Mouse (Mus musculus) midbrain, embryonic 15.5 days (tissue): ENCODE results near the gene Tbk1. TPM values are rescaled to one million over a fixed set of nuclear protein-coding genes. Genes with fewer than 3 reads are reported as not detected.
A peak's percentile ranks its signal among the peaks of the same experiment; 100 is the strongest.

Experiments
- ATAC-seq: fragments of 200-750 bp; cut with Nextera tagmentation; replicated peaks from 2 replicates; pipeline ENCODE4 v1.8.0; 2017; ENCODE audit warnings: moderate TSS enrichment
- H3K27ac ChIP-seq: fragments of 300-500 bp; sonication (generic); 2 replicates; pipeline ENCODE4 v1.5.1; 2015; ENCODE audit warnings: mild to moderate bottlenecking, inconsistent platforms
- H3K27me3 ChIP-seq: fragments of 300-500 bp; sonication (generic); replicated peaks from 2 replicates; pipeline ENCODE4 v1.6.1; 2015; ENCODE audit warnings: inconsistent platforms
- H3K36me3 ChIP-seq: fragments of 300-500 bp; sonication (generic); replicated peaks from 2 replicates; pipeline ENCODE4 v1.6.1; 2015; ENCODE audit warnings: inconsistent platforms
- H3K4me1 ChIP-seq: fragments of 300-500 bp; sonication (generic); 2 replicates; pipeline ENCODE4 v1.6.1; 2015; ENCODE audit warnings: inconsistent platforms
- H3K4me2 ChIP-seq: fragments of 300-500 bp; sonication (generic); 2 replicates; pipeline ENCODE4 v1.6.1; 2015; ENCODE audit warnings: inconsistent platforms, mild to moderate bottlenecking, moderate library complexity
- H3K4me3 ChIP-seq: fragments of 300-500 bp; sonication (generic); 2 replicates; pipeline ENCODE4 v1.5.1; 2015; ENCODE audit warnings: mild to moderate bottlenecking, inconsistent platforms
- H3K9ac ChIP-seq: fragments of 300-500 bp; sonication (generic); 2 replicates; pipeline ENCODE4 v1.6.1; 2015; ENCODE audit warnings: mild to moderate bottlenecking, inconsistent platforms
- H3K9me3 ChIP-seq: fragments of 300-500 bp; sonication (generic); 2 replicates; pipeline ENCODE4 v1.6.1; 2016; ENCODE audit warnings: inconsistent platforms
- WGBS: fragments of 180-500 bp; shearing (Covaris S2); methylation state at CpG from one replicate; pipeline ENCODE4 v1.1.7; 2015; ENCODE audit warnings: mixed read lengths; 5-methylcytosine and 5-hydroxymethylcytosine counted together
- polyA plus RNA-seq: library from polyadenylated mRNA; unstranded; fragments of >200 nt; fragmentation: Nextera tagmentation; extraction: Ambion mirVana; gene quantifications from 2 replicates; pipeline ENCODE4 v1.2.1, GENCODE M21; 2015

Gene Tbk1
- polyA plus RNA-seq: 30.7 and 33.7 TPM in 2 replicates

- Histone ChIP-seq H3K4me1 (peaks cover 16% of the 10 kb centered on the region), H3K4me3 (peak within 1 kb of the TSS; percentile 77), H3K4me2 (peak within 1 kb of the TSS; percentile 64), H3K36me3 (peaks cover 17% of the 10 kb centered on the region; the same call in 1 of the 2 replicates), H3K9me3 (no peaks in the 10 kb centered on the region), H3K27ac (peak within 1 kb of the TSS; percentile 68), H3K9ac (peak within 1 kb of the TSS; percentile 82), H3K27me3 (no peaks in the 10 kb centered on the region)
- peak; percentile 99 for ATAC-seq
- WGBS: under 1% methylated on average over 57 of the region's 58 CpGs
Observed at GRCm38 (mm10) chr10:121586675-121587370, at the start of gene Tbk1. TSS of gene Tbk1 (minus strand) at chr10:121586787.

DNA sequence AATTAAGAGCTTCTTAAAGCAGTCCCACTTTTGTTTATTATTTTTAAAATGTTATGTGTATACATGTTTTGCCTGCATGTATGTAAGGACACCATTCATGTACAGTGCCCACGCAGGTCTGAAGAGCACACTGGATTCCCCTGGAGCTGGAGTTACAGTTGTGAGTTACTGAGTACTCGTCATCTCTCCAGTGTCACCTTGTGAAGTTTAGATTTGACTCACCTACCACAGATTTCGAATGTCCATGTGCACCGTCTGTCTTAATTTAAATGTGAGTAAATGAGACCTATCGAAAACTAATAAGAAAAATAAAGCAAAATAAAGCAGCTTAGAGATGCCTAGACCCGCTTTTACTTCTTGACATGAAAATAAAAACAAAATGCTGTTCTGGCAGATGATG lies 49.7 kb upstream of the Tbk1 start:
- no peak for ATAC-seq
- H3K4me1 ChIP-seq: peaks cover 6% of the 10 kb centered on the region; the same call in 1 of the 2 replicates
- H3K9me3 ChIP-seq: no peaks in the 10 kb centered on the region
- H3K9ac ChIP-seq: no peak overlapping the region
- H3K27ac ChIP-seq: no peak overlapping the region
- H3K4me3 ChIP-seq: no peak overlapping the region
- peaks cover 7% of the 10 kb centered on the region for H3K27me3 ChIP-seq
- H3K4me2 ChIP-seq: no peak overlapping the region
- WGBS: 90% methylated on average over 6 of the region's 6 CpGs
- no peaks in the 10 kb centered on the region for H3K36me3 ChIP-seq

- whole genome bisulfite sequencing: 71% methylated on average over 1 of the region's 1 CpGs
- no peak overlapping the region for H3K4me2 ChIP-seq
- no peaks in the 10 kb centered on the region for H3K27me3 ChIP-seq
- no peak overlapping the region for H3K27ac ChIP-seq
- no peak overlapping the region for H3K4me3 ChIP-seq
- H3K36me3 ChIP-seq: no peaks in the 10 kb centered on the region
- no peak overlapping the region for H3K9ac ChIP-seq
- ATAC-seq: no peak
- no peaks in the 10 kb centered on the region for H3K9me3 ChIP-seq
- no peaks in the 10 kb centered on the region for H3K4me1 ChIP-seq
Observed at GRCm38 (mm10) chr10:121634159-121634558, 47.6 kb upstream of the Tbk1 start.

DNA sequence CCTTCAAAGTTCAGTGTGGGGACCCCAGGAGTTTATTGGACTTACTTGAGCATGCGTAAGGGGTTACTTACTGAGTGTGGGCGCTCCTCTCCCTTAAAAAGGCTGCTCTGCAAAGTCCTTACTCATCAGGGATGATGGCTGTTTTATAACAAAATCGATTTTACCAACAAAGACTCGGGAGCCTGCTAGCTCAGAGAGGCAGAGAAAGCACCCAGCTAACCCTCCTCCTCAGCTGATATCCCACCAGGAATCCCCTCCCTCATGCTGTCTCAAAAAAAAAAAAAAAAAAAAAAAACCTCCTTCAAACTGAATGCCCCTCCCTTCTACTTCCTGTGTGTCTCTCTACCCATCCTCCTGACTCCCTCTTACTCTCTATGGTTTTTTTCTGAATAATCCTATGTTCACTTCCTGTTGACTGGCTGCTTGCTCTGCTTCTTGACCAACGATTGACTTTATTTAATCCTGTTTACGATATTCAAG lies 42.0 kb upstream of the Tbk1 start:
- Histone ChIP-seq H3K27ac (no peak overlapping the region), H3K36me3 (no peaks in the 10 kb centered on the region), H3K27me3 (no peaks in the 10 kb centered on the region; the same call in 1 of the 2 replicates), H3K4me2 (no peak overlapping the region), H3K4me1 (peaks cover 14% of the 10 kb centered on the region), H3K9ac (no peak overlapping the region), H3K4me3 (no peak overlapping the region), H3K9me3 (no peaks in the 10 kb centered on the region)
- WGBS: 93% methylated on average over 6 of the region's 6 CpGs
- no peak for ATAC-seq

DNA sequence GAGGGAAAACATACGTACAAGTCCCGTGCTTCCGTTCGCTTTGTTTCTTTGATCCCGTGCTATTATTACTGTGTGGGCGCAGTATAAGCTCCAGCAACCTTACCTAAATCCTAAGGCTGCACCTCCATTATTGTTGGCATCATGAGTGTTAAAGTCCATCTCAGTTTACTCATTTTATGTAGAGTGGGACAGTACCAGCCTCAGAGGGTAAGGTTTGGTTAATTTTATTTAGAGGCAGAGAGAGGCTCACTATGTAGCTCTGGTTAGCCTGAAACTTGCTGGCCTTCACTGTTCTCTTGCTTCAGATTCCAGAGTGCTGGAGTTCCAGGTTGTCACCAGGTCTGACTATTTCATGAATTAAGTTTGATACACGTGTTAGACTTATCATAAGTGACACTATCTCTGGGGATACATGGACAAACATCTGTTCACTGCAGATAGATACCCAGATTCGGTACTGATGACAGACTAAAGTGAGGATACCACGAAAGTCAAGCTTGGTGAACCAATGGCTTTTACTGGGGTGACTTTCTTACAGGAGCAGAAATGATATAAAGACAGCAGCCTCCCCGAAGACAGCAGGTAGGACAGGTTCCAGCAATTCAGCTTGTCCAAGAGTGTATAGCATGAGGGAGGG lies 40.7 kb upstream of the Tbk1 start:
- Histone ChIP-seq H3K27me3 (no peaks in the 10 kb centered on the region; the same call in 1 of the 2 replicates), H3K9me3 (no peaks in the 10 kb centered on the region), H3K4me1 (peaks cover 15% of the 10 kb centered on the region), H3K9ac (no peak overlapping the region), H3K4me3 (peak overlapping the region; percentile 78; the same call in 1 of the 2 replicates), H3K4me2 (no peak overlapping the region), H3K36me3 (no peaks in the 10 kb centered on the region), H3K27ac (no peak overlapping the region)
- 87% methylated on average over 10 of the region's 10 CpGs for whole genome bisulfite sequencing
- ATAC-seq: no peak

DNA sequence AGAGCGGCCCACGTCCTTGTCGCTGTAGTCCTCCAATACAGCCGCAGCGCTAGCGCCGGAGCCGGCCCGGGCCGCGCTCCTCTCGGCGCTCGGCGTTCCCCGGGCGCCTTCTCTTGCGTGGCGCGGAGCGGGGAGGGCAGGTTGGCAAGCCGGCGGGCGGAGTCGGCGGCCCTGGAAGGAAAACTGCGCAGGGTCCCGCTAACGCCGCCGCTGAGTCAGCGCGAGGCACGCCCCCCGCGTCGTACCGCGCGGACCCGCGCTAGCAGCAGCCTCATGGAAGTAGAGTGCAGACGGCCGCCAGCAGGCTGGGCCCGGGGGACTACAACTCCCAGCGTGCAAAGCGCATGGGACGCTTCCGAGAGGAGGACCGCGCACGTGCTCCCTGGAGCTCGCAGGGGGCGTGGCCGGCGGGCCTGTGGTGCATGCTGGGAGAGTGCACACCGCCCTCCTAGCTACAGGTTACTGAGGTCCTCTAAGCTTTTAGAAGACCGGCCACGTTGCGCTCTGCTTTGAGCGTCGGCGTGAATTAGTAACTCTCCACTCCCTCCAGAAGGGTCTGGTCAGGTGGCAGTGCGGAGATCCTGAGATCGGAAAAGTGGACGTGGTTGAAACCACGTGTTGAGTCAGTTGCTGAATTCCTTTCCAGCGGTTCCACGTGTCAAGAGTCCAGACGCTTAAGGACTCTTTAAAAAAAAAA lies 39.7 kb upstream of the Tbk1 start, which contains the start of gene Xpot:
Gene Xpot (minus strand): TSS at position 147 of the 697 bp plus-strand sequence.
- Histone ChIP-seq H3K9ac (peak within 1 kb of the TSS; percentile 84), H3K4me3 (peak within 1 kb of the TSS; percentile 78), H3K27ac (peak within 1 kb of the TSS; percentile 93), H3K27me3 (no peaks in the 10 kb centered on the region; the same call in 1 of the 2 replicates), H3K4me1 (peaks cover 15% of the 10 kb centered on the region), H3K4me2 (peak within 1 kb of the TSS; percentile 59), H3K9me3 (no peaks in the 10 kb centered on the region), H3K36me3 (peaks cover 2% of the 10 kb centered on the region; the same call in 1 of the 2 replicates)
- ATAC-seq: peak; percentile 99
- WGBS: under 1% methylated on average over 70 of the region's 70 CpGs

GRCm38 (mm10) chr10:121625407-121626185 lies 39.0 kb upstream of the Tbk1 start:
- peak overlapping the region; percentile 84 for H3K9ac ChIP-seq
- no peak for ATAC-seq
- H3K27ac ChIP-seq: peak overlapping the region; percentile 93
- H3K9me3 ChIP-seq: no peaks in the 10 kb centered on the region
- peaks cover 15% of the 10 kb centered on the region for H3K4me1 ChIP-seq
- H3K36me3 ChIP-seq: peaks cover 3% of the 10 kb centered on the region; the same call in 1 of the 2 replicates
- H3K4me2 ChIP-seq: peak overlapping the region; percentile 59
- no peaks in the 10 kb centered on the region; the same call in 1 of the 2 replicates for H3K27me3 ChIP-seq
- peak overlapping the region; percentile 78 for H3K4me3 ChIP-seq
- WGBS: under 1% methylated on average over 41 of the region's 41 CpGs

DNA sequence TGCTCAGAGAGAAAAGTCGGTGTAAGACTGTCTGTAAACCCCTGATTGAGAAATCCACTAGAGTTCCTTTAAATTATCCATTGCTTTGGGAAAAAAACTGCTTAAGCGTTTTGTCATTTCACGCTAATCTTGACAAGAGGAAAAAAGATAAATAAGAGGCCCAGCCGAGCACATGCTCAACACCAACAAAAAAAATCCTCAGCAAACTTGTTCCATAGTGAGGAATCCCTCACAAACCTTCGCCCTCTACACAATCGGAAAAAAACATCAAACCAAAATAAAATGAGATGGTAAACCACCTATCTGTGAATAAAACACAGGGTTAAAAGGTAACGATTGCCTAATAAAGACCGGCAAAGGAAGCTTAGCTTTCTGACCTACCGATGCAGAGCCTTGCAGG lies 38.4 kb upstream of the Tbk1 start:
- Histone ChIP-seq H3K4me3 (peak overlapping the region; percentile 78), H3K27me3 (no peaks in the 10 kb centered on the region; the same call in 1 of the 2 replicates), H3K36me3 (peaks cover 6% of the 10 kb centered on the region; the same call in 1 of the 2 replicates), H3K27ac (no peak overlapping the region), H3K9me3 (no peaks in the 10 kb centered on the region), H3K4me2 (peak overlapping the region; percentile 59), H3K4me1 (peaks cover 15% of the 10 kb centered on the region), H3K9ac (peak overlapping the region; percentile 15; the same call in 1 of the 2 replicates)
- ATAC-seq: no peak
- 14% methylated on average over 9 of the region's 9 CpGs for WGBS

- WGBS: 80% methylated on average over 7 of the region's 7 CpGs
- Histone ChIP-seq H3K9ac (no peak overlapping the region), H3K27me3 (no peaks in the 10 kb centered on the region; the same call in 1 of the 2 replicates), H3K9me3 (no peaks in the 10 kb centered on the region), H3K4me3 (no peak overlapping the region), H3K4me1 (peaks cover 15% of the 10 kb centered on the region), H3K4me2 (no peak overlapping the region), H3K27ac (no peak overlapping the region), H3K36me3 (peaks cover 6% of the 10 kb centered on the region; the same call in 1 of the 2 replicates)
- no peak for ATAC-seq
Observed at GRCm38 (mm10) chr10:121623670-121624069, 37.1 kb upstream of the Tbk1 start.

GRCm38 (mm10) chr10:121622431-121622830 lies 35.8 kb upstream of the Tbk1 start:
- Histone ChIP-seq H3K36me3 (peaks cover 18% of the 10 kb centered on the region; the same call in 1 of the 2 replicates), H3K27me3 (no peaks in the 10 kb centered on the region), H3K9ac (no peak overlapping the region), H3K4me2 (no peak overlapping the region), H3K4me3 (no peak overlapping the region), H3K9me3 (no peaks in the 10 kb centered on the region), H3K4me1 (peaks cover 15% of the 10 kb centered on the region), H3K27ac (no peak overlapping the region)
- ATAC-seq: no peak
- whole genome bisulfite sequencing: 95% methylated on average over 6 of the region's 6 CpGs

GRCm38 (mm10) chr10:121615935-121616334 lies 29.3 kb upstream of the Tbk1 start:
- Histone ChIP-seq H3K4me3 (no peak overlapping the region), H3K36me3 (peaks cover 52% of the 10 kb centered on the region), H3K9ac (no peak overlapping the region), H3K4me1 (no peaks in the 10 kb centered on the region), H3K27me3 (no peaks in the 10 kb centered on the region), H3K27ac (no peak overlapping the region), H3K4me2 (no peak overlapping the region), H3K9me3 (no peaks in the 10 kb centered on the region)
- WGBS: 42% methylated on average over 7 of the region's 7 CpGs
- ATAC-seq: no peak
